Mouse (Mus musculus): ENCODE measurements around the gene Efhc1.
"Not testable (repeated sequence)": the region's sequence is repeated elsewhere in the genome, so short reads cannot be mapped to it uniquely, and the experiment has no call there.

Efhc1 gene

DNA sequence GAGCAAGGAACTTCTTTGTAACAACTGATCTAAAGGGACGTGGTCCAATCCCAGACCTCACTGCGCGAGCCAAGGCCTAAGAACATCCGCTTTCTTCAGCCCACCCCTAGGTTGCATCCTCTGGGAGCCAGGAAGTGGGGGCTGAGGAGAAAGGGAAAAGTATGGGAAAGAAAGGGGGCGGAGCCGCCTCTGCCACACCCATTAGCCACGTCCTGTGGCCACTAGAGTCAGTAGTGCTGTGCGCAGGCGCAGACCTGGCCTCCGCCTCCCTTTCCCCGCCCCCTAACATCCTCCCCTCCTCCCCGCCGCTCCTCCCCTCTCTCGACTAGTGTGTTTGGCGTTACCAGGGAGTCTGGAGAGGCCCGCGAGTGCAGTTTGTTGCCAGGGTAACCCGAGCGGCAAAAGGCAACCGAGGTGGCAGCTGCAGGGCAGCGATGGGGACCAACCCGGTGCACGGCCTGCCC lies at the start of gene Efhc1:
Gene Efhc1, plus strand, starts transcription at position 327 of the 464 bp plus-strand sequence.
- peak; percentile 93 to 94 for DNase-seq (ENCODE audit: low spot score in 2 of 2)

GRCm38 (mm10) chr1:20905501-20906127 lies 45.8 kb upstream of the Efhc1 start:
- no peak for DNase-seq (ENCODE audit: low spot score in 2 of 2)

- DNase-seq (ENCODE audit: low spot score in 2 of 2), result no peak
Measured at GRCm38 (mm10) chr1:20906128-20906515, 45.3 kb upstream of the Efhc1 start.

DNA sequence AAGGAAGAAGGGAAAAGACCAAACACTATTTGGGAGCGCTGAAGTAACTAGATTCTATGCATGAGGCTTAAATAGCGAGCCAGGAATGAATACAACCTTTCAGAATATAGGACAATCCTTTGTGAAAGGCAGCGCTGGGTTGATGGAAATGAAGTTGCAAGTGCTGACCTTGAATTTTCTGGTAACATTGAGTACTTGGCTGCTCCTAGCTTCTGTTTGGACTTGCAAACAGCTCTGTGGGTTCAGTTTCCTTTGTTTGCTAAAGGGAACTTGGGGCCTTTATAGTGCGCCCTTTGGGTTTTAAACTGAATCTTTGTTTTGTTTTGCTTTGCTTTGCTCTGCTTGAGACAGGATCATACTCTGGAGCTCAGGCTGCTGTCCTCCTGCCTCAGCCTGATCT lies 42.9 kb upstream of the Efhc1 start:
- DNase-seq (ENCODE audit: low spot score in 2 of 2), result no peak

DNA sequence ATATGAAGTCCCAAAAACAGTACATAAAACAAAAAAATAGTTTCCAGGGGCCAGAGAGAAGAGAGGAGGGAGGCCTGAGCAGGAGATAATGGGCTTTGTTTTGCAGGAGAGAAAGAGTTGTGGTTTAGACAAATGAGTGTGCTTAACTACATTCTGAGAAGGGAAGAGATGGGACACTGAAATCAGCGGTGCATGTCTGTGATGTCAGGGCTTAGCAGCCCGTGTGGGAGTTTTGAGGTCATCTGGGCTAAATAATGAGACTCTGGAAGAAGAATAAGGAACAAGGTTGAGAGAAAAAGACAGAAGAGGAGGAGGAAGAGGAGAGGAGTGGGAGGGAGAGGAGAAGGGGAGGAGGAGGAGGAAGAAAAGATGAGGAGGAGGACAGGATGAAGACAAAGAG lies 39.3 kb upstream of the Efhc1 start:
- DNase-seq (ENCODE audit: low spot score in 2 of 2), result no peak

DNA sequence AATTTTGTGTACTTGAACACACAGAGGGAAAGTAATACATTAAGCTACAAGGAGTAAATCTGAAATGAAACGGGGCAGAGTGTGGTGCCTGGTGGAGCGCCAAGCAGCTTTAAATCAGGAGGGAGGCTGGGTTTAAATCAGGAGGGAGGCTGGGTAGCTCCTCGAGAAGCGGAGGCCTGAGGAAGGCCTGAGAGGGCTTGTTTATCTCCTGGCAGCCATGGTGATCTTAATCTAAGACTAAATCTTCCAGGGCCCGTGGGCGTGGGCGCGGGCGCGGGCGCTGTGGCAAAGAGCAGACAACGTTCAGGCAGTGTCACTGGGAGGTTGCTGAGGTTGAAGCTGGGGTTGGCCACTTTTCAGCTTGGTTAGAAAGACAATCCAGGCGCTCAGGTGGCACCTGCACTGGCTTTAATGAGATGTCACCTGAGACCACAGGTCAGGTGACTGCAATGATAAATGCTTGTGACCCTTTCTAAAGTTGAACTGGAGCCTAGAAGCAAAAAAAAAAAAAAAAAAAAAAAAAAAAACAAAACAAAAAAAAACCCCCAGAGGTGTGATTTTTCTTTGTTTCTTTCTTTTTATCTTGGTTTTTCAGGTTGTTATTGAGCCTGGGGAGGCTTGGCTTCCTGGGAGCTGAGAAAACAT lies 38.8 kb upstream of the Efhc1 start:
- no peak for DNase-seq (ENCODE audit: low spot score in 2 of 2)

- DNase-seq (ENCODE audit: low spot score in 2 of 2), result no peak
Measured at GRCm38 (mm10) chr1:20914769-20915168, 36.7 kb upstream of the Efhc1 start.

- no peak for DNase-seq (ENCODE audit: low spot score in 2 of 2)
Measured at GRCm38 (mm10) chr1:20915608-20916007, 35.8 kb upstream of the Efhc1 start.

DNA sequence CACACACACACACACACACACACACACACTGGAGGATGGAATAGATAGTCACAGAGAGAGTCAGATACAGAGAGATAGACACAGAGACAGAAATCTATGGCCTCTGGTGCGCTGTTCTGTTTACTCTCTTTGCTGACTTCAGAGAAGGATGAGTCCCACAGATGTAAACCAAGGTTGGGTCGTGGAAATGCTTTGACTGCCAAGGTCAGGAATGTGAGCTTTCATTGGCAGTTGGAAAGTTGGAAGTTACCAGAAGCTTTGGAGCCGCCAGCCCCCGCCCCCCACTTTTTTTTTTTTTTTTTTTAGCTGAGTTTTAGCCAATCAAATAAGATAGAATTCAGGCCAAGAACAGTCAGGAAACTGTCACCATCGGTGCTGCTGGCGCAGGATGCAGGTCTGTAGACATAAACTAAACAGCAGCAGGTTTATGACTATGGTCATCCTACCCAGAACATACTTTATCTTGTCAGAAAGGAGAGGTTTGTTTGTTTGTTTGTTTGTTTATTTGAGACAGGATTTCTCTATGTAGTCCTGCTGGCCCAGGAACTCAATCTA lies 33.9 kb upstream of the Efhc1 start:
- DNase-seq (ENCODE audit: low spot score in 2 of 2), result no peak

DNA sequence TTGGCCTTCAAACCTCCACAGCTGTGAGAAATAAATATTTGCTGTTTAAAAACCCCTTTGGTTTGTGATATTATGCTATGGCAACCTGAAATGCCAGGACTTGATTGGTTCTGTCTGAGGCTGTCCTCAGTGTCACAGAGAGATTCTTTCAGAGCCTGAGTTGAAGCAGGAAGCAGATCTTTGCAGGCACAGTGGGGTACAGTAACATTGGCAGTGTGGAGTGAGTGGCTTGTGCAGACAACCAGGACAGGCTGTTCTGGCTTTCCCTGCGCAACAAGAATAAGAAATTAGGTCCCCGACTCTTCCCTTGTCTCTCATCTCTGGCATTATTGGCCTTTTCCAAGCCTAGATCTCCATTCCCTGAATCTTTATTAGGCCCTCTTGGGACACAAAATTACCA lies 31.7 kb upstream of the Efhc1 start:
- no peak for DNase-seq (ENCODE audit: low spot score in 2 of 2)

- no peak for DNase-seq (ENCODE audit: low spot score in 2 of 2)
Measured at GRCm38 (mm10) chr1:20921081-20921528, 30.3 kb upstream of the Efhc1 start.

DNA sequence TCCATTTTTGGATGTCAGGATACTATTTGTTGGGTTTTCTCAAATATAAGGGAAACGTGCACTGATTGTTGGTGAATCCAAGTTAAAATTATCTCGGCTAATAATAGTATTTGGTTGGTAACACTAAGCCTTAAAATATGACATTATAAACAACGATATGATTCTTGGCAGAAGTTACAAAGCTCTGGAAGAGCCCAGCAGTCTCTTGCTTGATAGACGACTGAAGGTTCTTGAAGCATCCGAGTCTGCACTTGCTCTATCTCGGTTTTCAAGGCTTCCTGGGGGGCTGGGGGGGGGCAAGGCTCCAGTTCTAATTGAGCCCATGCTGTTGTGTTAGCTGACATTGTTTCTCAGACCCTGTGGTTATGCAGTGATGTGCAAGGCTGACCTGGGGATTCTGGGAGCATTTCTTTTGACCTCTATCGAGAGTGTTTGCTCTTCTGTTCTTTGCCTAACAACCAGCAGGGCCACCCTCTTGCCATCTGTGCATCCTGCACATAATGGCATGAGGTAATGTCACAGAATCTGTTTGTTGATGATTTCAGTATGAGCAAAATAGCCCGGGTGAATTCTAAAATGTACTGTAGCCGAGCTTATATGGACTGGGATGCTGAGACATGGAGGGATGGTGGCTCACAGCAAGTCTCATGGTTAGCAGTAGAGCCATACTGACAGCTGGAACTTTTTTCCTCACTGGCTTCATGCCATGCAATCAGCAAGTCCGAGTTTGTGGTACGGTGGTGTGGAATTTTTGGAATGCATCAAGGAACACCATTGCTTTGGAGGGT lies 28.6 kb upstream of the Efhc1 start:
- DNase-seq (ENCODE audit: low spot score in 2 of 2), result peak in 1 of 2 experiments; percentile 33

- DNase-seq (ENCODE audit: low spot score in 2 of 2), result not testable (repeated sequence)
Measured at GRCm38 (mm10) chr1:20925324-20925723, 26.1 kb upstream of the Efhc1 start.

DNA sequence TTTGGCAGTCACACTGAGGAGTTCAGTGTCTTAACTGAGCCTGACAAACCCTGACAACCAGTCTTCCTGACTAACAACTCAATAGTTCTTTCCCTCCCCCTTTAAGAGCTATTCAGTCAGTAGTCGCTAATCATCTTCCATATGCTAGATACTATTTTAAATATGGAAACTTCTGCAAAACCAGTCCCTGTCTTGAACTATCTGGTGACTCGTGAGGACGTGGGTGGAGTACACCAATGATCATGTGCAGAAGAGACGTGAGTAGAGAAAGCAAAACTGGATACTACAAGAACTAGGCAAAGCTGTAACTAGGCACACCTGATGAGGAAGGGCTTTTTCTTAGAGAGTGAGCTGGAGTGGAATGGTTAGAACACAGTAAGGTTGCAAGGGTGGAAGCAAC lies 25.5 kb upstream of the Efhc1 start:
- DNase-seq (ENCODE audit: low spot score in 2 of 2), result no peak

DNA sequence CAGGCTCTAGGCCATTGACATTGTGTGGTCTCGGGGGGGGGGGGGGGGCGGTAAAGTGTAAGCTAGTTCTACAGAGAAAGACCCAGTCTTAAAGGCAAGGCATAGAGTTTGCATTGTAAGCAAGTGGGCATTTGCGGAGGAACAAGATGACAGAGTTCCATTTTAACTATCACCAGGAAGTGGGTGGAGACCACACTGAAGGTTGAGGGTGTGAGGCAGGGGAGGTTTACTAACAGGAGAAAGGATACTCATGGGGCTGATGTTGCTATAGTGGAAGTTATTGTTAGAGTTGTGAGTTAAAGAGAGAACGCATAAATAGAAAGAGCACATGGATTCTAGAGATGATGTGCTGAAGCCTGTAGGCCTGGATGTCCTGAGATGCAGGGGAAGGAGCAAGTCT lies 25.1 kb upstream of the Efhc1 start:
- DNase-seq (ENCODE audit: low spot score in 2 of 2), result no peak

- DNase-seq (ENCODE audit: low spot score in 2 of 2), result no peak
Measured at GRCm38 (mm10) chr1:20928487-20928886, 22.9 kb upstream of the Efhc1 start.

DNA sequence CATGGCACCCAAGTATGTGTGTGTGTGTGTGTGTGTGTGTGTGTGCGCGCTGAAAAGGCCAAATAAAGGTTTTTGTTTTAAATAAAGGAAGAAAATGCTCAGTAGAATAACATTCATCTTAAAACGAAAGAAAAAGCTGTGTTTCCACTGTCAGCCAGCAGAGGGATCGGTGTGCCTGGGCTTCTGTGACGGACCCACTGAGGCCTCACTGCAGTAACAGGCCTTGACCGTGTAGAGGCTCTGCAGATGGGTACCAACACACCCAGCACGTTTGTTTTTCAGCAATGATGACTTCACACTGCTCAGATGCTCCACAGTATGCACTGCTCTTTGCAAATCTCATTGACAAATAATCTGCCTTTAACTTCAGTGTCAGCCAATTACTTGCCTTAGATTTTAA lies 18.0 kb upstream of the Efhc1 start:
- DNase-seq (ENCODE audit: low spot score in 2 of 2), result peak; percentile 29 to 61

DNA sequence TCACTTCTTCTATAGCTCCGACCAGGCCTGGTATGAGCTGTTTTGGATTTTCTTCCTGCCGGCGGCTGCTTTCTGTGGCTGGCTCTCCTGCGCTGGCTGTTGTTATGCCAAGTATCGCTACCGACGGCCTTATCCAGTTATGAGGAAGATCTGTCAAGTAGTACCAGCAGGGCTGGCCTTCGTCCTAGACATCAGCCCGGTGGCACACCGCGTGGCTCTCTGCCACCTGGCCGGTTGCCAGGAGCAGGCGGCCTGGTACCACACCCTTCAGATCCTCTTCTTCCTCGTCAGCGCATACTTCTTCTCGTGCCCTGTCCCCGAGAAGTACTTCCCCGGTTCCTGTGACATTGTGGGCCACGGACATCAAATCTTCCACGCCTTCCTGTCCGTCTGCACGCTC lies 16.3 kb upstream of the Efhc1 start:
- DNase-seq (ENCODE audit: low spot score in 2 of 2), result peak; percentile 32 to 54

GRCm38 (mm10) chr1:20939046-20939445 lies 12.4 kb upstream of the Efhc1 start:
- peak; percentile 28 to 74 for DNase-seq (ENCODE audit: low spot score in 2 of 2)

DNA sequence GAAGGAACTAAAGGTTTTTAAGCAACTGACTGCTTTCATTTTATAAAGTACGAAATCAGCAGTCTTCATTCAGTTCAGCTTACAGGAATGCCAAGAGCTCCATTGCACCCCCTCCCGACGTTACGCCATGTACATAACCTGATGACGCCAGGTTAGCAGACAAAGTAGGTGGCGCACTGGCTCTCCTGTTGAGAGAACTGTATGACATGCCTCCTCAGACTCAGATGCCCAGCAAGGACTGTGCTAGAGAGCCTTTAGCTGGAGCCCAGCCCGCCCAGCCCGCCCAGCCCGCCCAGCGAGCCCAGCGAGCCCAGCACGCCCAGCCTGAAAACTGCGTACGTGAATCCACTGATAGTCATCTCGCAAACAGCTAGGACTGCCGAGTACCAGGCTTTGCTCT lies 11.3 kb upstream of the Efhc1 start:
- peak; percentile 45 to 54 for DNase-seq (ENCODE audit: low spot score in 2 of 2)

DNA sequence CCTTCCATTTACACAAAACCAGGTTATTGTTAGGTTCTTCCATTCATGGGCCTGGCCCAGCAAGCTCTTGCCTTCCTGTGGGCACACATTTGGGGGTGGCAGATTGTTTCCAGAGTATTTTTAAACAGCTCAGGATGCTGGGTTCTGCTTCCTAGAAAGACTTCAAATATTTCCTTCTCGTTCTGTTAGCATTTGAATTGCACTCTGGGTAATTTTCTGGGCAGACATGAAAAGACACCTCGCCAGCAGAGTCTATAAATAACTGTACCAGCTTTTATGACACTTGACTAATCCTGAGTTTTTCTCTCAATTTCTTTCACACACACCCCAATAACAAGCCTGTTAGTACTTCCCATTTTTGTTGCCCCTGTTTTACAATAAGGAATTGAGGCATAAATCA lies 10.1 kb upstream of the Efhc1 start:
- DNase-seq (ENCODE audit: low spot score in 2 of 2), result no peak

DNA sequence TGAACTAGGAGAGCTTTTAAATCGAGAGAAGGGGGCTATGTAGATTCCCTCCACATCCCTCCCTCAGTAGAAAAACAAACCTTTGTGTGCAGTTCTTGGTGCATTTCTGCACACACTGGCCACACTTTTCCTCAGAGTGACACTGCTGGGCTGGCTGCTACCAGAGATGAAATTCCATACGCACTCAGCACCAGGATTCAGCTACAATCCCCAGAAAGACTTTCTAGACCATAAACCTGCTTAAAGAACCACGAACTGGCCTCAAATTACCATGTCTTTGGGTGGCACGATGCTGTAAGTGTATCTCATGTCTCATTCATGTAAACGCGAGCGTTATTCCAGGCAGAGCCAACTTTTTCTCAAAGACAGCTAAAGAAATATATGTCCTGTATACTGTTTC lies 9.6 kb upstream of the Efhc1 start:
- no peak for DNase-seq (ENCODE audit: low spot score in 2 of 2)

All from heart, adult 9 months (tissue).